Mouse (Mus musculus) limb, embryonic 10.5 days (tissue): Measurements from ENCODE around the gene Fbxl14. TPM values are rescaled to one million over a fixed set of nuclear protein-coding genes. Genes with fewer than 3 reads are reported as not detected.
A peak's percentile ranks its signal among the peaks of the same experiment; 100 is the strongest.
"Not testable (repeated sequence)": the region's sequence is repeated elsewhere in the genome, so short reads cannot be mapped to it uniquely, and the experiment has no call there.

Source experiments
- DNase-seq: peaks from one replicate; pipeline ENCODE4 v3.0.0-alpha.2; 2017; ENCODE audit warnings: low spot score
- H3K27ac ChIP-seq: fragments of 300-500 bp; sonication (generic); 2 replicates; pipeline ENCODE4 v1.5.1; 2016; ENCODE audit warnings: mild to moderate bottlenecking
- H3K27me3 ChIP-seq: fragments of 300-500 bp; sonication (generic); 2 replicates; pipeline ENCODE4 v1.6.1; 2016; ENCODE audit warnings: low read depth, mild to moderate bottlenecking; ENCODE audit not compliant: poor library complexity, severe bottlenecking
- H3K36me3 ChIP-seq: fragments of 300-500 bp; sonication (generic); 2 replicates; pipeline ENCODE4 v1.6.1; 2016; ENCODE audit warnings: mild to moderate bottlenecking, moderate library complexity
- H3K4me1 ChIP-seq: fragments of 300-500 bp; sonication (generic); 2 replicates; pipeline ENCODE4 v1.6.1; 2016
- H3K4me3 ChIP-seq: fragments of 300-500 bp; sonication (generic); 2 replicates; pipeline ENCODE4 v1.5.1; 2016; ENCODE audit warnings: mild to moderate bottlenecking, moderate library complexity
- H3K9me3 ChIP-seq: fragments of 300-500 bp; sonication (generic); replicated peaks from 2 replicates; pipeline ENCODE4 v1.6.1; 2016; ENCODE audit warnings: mild to moderate bottlenecking
- WGBS: fragments of 180-500 bp; shearing (Covaris S2); methylation state at CpG from one replicate; pipeline ENCODE4 v1.1.7; 2016; 5-methylcytosine and 5-hydroxymethylcytosine counted together
- polyA plus RNA-seq: library from polyadenylated mRNA; unstranded; fragments of >200 nt; fragmentation: Nextera tagmentation; extraction: Ambion mirVana; gene quantifications from 2 replicates; pipeline ENCODE4 v1.2.1, GENCODE M21; 2016

Gene Fbxl14
- polyA plus RNA-seq, result 3.0 and 3.5 TPM in 2 replicates

GRCm38 (mm10) chr6:119479343-119479875, at the start of gene Fbxl14:
Gene Fbxl14 (plus strand): TSS chr6:119479668.
- 8% methylated on average over 84 of the region's 101 CpGs for WGBS
- peaks cover 55% of the 10 kb centered on the region for H3K4me1 ChIP-seq
- H3K9me3 ChIP-seq, result no peaks in the 10 kb centered on the region
- DNase-seq, result no peak
- peak within 1 kb of the TSS; percentile 84 for H3K4me3 ChIP-seq
- peaks cover 26% of the 10 kb centered on the region for H3K36me3 ChIP-seq
- no peaks in the 10 kb centered on the region for H3K27me3 ChIP-seq
- peak within 1 kb of the TSS; percentile 100 for H3K27ac ChIP-seq

GRCm38 (mm10) chr6:119430508-119430907, 49.0 kb upstream of the Fbxl14 start:
- H3K27ac ChIP-seq, result no peak overlapping the region
- H3K9me3 ChIP-seq, result no peaks in the 10 kb centered on the region
- no peak overlapping the region for H3K4me3 ChIP-seq
- DNase-seq, result no peak
- peaks cover 50% of the 10 kb centered on the region for H3K36me3 ChIP-seq
- no peaks in the 10 kb centered on the region for H3K27me3 ChIP-seq
- 66% methylated on average over 2 of the region's 2 CpGs for WGBS
- H3K4me1 ChIP-seq, result no peaks in the 10 kb centered on the region

- H3K4me3 ChIP-seq, result no peak overlapping the region
- H3K36me3 ChIP-seq, result peaks cover 46% of the 10 kb centered on the region
- H3K9me3 ChIP-seq, result no peaks in the 10 kb centered on the region
- no peak overlapping the region for H3K27ac ChIP-seq
- H3K4me1 ChIP-seq, result no peaks in the 10 kb centered on the region
- 84% methylated on average over 6 of the region's 6 CpGs for WGBS
- H3K27me3 ChIP-seq, result no peaks in the 10 kb centered on the region
- DNase-seq, result no peak
These were observed 47.6 kb upstream of the Fbxl14 start for GRCm38 (mm10) chr6:119431751-119432324.

- Histone ChIP-seq H3K36me3 (peaks cover 45% of the 10 kb centered on the region), H3K27ac (no peak overlapping the region), H3K9me3 (no peaks in the 10 kb centered on the region), H3K4me3 (no peak overlapping the region), H3K27me3 (no peaks in the 10 kb centered on the region), H3K4me1 (no peaks in the 10 kb centered on the region)
- WGBS, result 81% methylated on average over 4 of the region's 4 CpGs
- no peak for DNase-seq
These were observed 45.1 kb upstream of the Fbxl14 start for GRCm38 (mm10) chr6:119434394-119434793.

- WGBS, result 56% methylated on average over 8 of the region's 8 CpGs
These were observed 41.3 kb upstream of the Fbxl14 start for GRCm38 (mm10) chr6:119437894-119438761.

GRCm38 (mm10) chr6:119442729-119443128, 36.7 kb upstream of the Fbxl14 start:
- not testable (repeated sequence) for H3K27ac ChIP-seq, H3K9me3 ChIP-seq, DNase-seq, H3K4me3 ChIP-seq, H3K4me1 ChIP-seq, H3K27me3 ChIP-seq
- 78% methylated on average over 5 of the region's 5 CpGs for WGBS
- peaks cover 30% of the 10 kb centered on the region for H3K36me3 ChIP-seq

More at GRCm38 (mm10) chr6:119437894-119438761, 41.3 kb upstream of the Fbxl14 start:
- Histone ChIP-seq H3K4me3 (no peak overlapping the region), H3K9me3 (no peaks in the 10 kb centered on the region), H3K4me1 (no peaks in the 10 kb centered on the region), H3K27me3 (no peaks in the 10 kb centered on the region), H3K27ac (peak overlapping the region; percentile 2; the same call in 1 of the 2 replicates), H3K36me3 (peaks cover 42% of the 10 kb centered on the region)
- DNase-seq, result no peak

- peak; percentile 86 for DNase-seq
- Histone ChIP-seq H3K4me3 (no peak overlapping the region), H3K27me3 (no peaks in the 10 kb centered on the region), H3K27ac (no peak overlapping the region), H3K4me1 (peaks cover 15% of the 10 kb centered on the region), H3K36me3 (peaks cover 26% of the 10 kb centered on the region), H3K9me3 (no peaks in the 10 kb centered on the region)
- WGBS, result 55% methylated on average over 12 of the region's 12 CpGs
These were observed 35.5 kb upstream of the Fbxl14 start for GRCm38 (mm10) chr6:119443742-119444645.

- no peak overlapping the region for H3K4me3 ChIP-seq
- peaks cover 28% of the 10 kb centered on the region for H3K4me1 ChIP-seq
- no peaks in the 10 kb centered on the region for H3K9me3 ChIP-seq
- H3K27ac ChIP-seq, result no peak overlapping the region
- no peak for DNase-seq
- peaks cover 13% of the 10 kb centered on the region; the same call in 1 of the 2 replicates for H3K36me3 ChIP-seq
- H3K27me3 ChIP-seq, result peaks cover 14% of the 10 kb centered on the region
- 62% methylated on average over 11 of the region's 11 CpGs for WGBS
These were observed 33.5 kb upstream of the Fbxl14 start for GRCm38 (mm10) chr6:119445671-119446607.

GRCm38 (mm10) chr6:119448321-119449059, 31.0 kb upstream of the Fbxl14 start:
- Histone ChIP-seq H3K27ac (peak overlapping the region; percentile 70), H3K27me3 (peaks cover 18% of the 10 kb centered on the region)
- 4% methylated on average over 18 of the region's 18 CpGs for WGBS

GRCm38 (mm10) chr6:119449060-119449499, 30.4 kb upstream of the Fbxl14 start:
- no peaks in the 10 kb centered on the region for H3K9me3 ChIP-seq
- peak; percentile 70 for DNase-seq
- WGBS, result 3% methylated on average over 23 of the region's 23 CpGs
- peak overlapping the region; percentile 51 for H3K4me3 ChIP-seq
- H3K4me1 ChIP-seq, result peaks cover 47% of the 10 kb centered on the region
- 0 out of 2 replicates have a peak, but pooled peaks cover 7% of the 10 kb centered on the region for H3K36me3 ChIP-seq
- peak overlapping the region; percentile 70 for H3K27ac ChIP-seq
- H3K27me3 ChIP-seq, result peaks cover 18% of the 10 kb centered on the region

More at GRCm38 (mm10) chr6:119448321-119449059, 31.0 kb upstream of the Fbxl14 start:
- peaks cover 51% of the 10 kb centered on the region for H3K4me1 ChIP-seq
- H3K4me3 ChIP-seq, result peak overlapping the region; percentile 51
- peak; percentile 53 for DNase-seq
- no peaks in the 10 kb centered on the region for H3K9me3 ChIP-seq
- H3K36me3 ChIP-seq, result 0 out of 2 replicates have a peak, but pooled peaks cover 7% of the 10 kb centered on the region
